Mouse (Mus musculus): ENCODE results near the gene Nrbp1.
A peak's percentile ranks its signal among the peaks of the same experiment; 100 is the strongest.

The Nrbp1 gene

GRCm38 (mm10) chr5:31240637-31241521 is at the start of gene Nrbp1, which contains the start of gene Gm9970:
Nrbp1 (plus strand) TSS chr5:31240864.
Gm9970 (minus strand) TSS chr5:31241232.
- peak; percentile 94 for DNase-seq (ENCODE audit: low spot score)

GRCm38 (mm10) chr5:31192045-31192938 is 48.4 kb upstream of the Nrbp1 start:
- DNase-seq (ENCODE audit: low spot score), result no peak

DNA sequence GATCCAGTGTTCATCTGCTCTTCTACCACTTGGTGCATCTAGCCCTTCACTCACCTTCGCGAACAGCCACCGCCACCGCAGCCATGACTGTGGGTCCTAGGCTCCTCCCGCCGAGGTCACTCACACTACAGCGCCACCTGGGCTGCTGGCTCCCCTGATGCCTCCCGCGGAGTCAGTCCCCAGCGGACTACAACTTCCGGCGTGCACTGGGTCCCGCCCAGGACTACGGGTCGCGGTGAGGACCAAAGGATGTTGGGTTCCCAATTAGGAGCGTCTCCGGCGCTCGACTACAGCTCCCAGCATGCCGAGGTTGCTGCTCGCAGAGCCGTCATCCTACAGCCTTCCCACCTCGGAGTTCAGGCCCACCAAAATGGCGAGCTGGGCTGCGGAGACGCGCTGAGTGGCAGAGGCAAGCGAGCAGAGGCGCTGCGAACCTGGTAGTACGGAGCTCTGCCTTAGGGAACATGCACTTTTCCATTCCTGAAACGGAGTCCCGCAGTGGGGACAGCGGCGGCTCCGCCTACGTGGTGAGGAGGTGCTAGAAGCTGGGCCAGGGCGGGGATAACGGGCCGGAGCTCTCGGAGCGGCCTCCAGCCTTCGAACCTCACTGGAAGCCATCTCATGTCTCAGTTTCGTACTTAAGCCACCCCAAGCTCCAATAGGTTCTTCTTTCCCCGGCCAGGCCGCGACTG is 47.6 kb upstream of the Nrbp1 start, which contains the start of the genes Snx17 and Eif2b4:
Gene Snx17 (plus strand): TSS at position 289 of the 692 bp plus-strand sequence.
Gene Eif2b4 (minus strand): TSS at position 492 of the 692 bp plus-strand sequence.
- DNase-seq (ENCODE audit: low spot score), result peak; percentile 97

GRCm38 (mm10) chr5:31193631-31194281 is 46.9 kb upstream of the Nrbp1 start:
- DNase-seq (ENCODE audit: low spot score), result peak; percentile 69

- no peak for DNase-seq (ENCODE audit: low spot score)
These were observed 45.9 kb upstream of the Nrbp1 start for GRCm38 (mm10) chr5:31194486-31195485.

- DNase-seq (ENCODE audit: low spot score), result no peak
These were observed 45.0 kb upstream of the Nrbp1 start for GRCm38 (mm10) chr5:31195671-31196070.

GRCm38 (mm10) chr5:31196207-31196606 is 44.5 kb upstream of the Nrbp1 start:
- no peak for DNase-seq (ENCODE audit: low spot score)

DNA sequence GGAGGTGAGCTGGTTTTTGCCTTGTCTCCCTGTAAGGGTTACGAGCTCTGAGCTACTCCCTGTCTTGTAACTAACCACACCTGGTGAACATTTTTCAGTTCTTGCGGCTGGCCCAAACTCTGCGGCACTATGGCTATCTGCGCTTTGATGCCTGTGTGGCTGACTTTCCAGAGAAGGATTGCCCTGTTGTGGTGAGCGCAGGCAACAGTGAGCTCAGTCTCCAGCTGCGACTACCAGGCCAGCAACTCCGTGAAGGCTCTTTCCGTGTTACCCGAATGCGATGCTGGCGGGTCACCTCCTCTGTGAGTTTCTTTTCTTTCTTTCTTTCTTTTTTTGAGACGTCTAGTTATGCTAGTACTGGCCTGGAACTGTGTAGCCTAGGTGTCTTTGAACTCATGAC is 43.6 kb upstream of the Nrbp1 start:
- no peak for DNase-seq (ENCODE audit: low spot score)

GRCm38 (mm10) chr5:31198170-31198569 is 42.5 kb upstream of the Nrbp1 start:
- DNase-seq (ENCODE audit: low spot score), result no peak

DNA sequence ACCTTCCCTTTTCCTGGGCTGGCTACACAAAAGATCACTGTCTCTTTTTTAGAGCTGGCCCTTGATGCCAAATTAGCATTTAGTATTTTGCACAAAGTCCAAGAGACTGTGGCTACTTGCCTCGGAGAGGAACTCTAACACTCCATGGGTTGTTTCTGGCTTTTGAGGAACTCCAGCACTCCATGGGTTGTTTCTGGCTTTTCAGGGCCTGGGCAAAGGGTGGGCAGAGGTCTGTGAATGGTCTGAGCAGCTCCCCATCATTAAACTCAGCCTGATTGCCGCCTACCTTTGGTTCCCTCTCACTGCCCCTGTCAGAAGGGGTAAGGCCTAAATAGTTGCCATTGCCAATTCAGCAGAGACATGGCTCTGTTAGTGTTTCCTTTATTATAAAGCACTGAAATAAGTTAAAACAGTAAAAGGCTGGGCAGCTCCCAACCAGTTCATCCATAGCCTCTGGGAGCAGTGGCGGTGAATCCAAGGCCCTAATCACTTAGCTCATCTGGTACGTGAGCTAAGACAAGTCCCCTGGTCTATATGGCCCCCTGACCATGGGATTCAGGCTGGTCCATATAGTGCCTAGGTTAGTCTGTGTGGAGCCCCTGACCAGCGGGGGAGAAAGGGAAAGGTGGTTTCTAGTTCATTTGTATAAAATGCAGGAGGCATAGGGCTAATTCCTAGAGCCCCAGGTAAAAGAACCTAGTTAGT is 41.9 kb upstream of the Nrbp1 start:
- DNase-seq (ENCODE audit: low spot score), result no peak

DNA sequence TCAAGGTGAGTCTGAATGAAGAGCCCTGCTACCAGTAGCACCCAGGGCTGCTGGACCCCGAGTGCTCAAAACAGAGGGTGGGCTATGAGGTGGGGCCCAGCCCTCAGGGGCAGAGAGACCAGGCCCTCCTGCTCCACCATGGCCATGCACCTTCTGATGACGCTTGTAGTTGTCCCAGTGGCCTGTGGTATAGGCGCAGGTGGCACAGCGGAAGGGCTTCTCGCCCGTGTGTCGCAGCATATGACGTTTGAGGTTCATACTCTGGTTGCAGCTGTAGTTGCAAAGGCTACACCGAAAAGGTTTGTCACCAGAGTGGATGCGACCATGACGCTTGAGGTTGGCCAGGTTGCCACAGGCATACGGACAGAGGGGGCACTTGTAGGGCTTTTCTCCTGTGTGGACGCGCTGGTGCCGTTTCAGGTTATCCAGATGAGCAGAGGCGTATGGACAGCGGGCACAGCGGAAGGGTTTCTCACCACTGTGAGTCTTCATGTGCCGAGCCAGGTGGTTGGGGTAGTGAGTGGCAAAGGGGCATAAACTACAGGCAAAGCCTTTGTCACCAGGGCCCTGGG is 41.3 kb upstream of the Nrbp1 start:
- no peak for DNase-seq (ENCODE audit: low spot score)

DNA sequence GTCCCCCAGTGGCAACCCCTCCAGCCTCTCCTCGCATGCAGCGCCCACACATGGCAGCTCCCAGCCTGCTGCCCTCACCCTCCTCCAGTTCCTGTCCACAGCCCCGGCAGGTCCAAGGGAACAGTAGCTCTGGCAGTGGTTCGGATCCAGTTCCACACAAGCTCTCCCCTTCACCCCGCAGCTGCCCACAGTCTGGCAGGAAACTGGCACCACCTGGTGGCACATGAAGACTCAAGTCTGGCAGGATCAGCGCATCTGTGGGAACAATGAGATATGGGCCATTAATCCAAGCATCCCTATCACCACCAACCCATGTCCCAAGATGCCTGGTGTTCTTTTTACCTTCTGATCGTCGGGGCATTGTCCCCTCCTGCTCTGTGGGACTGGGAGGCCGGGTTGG is 40.8 kb upstream of the Nrbp1 start:
- peak; percentile 39 for DNase-seq (ENCODE audit: low spot score)

- DNase-seq (ENCODE audit: low spot score), result no peak
These were observed 40.3 kb upstream of the Nrbp1 start for GRCm38 (mm10) chr5:31200327-31200768.

GRCm38 (mm10) chr5:31201042-31201741 is 39.5 kb upstream of the Nrbp1 start:
- no peak for DNase-seq (ENCODE audit: low spot score)

GRCm38 (mm10) chr5:31201742-31202590 is 38.7 kb upstream of the Nrbp1 start, which contains the start of gene Zfp513:
Zfp513 (minus strand) TSS chr5:31202303.
- DNase-seq (ENCODE audit: low spot score), result peak; percentile 99

- DNase-seq (ENCODE audit: low spot score), result no peak
These were observed 37.7 kb upstream of the Nrbp1 start for GRCm38 (mm10) chr5:31202933-31203332.

GRCm38 (mm10) chr5:31203866-31204265 is 36.8 kb upstream of the Nrbp1 start:
- DNase-seq (ENCODE audit: low spot score), result no peak

All from adipocyte (in vitro differentiated cells).